Mouse (Mus musculus) E14TG2a.4 (cell line): Measurements from ENCODE around the gene Gm20696.

Experiments
- H3K27me3 ChIP-seq: 2 replicates; pipeline ENCODE4 v1.6.1; 2014; ENCODE audit warnings: low read length, control low read depth; ENCODE audit not compliant: insufficient read depth
- H3K36me3 ChIP-seq: 2 replicates; pipeline ENCODE4 v1.6.1; 2014; ENCODE audit warnings: low read length, control low read depth; ENCODE audit not compliant: insufficient read depth
- H3K4me1 ChIP-seq: replicated peaks from 2 replicates; pipeline ENCODE4 v1.6.1; 2014; ENCODE audit warnings: low read depth, low read length, control low read depth
- H3K4me3 ChIP-seq: replicated peaks from 2 replicates; pipeline ENCODE4 v1.5.1; 2014; ENCODE audit warnings: mild to moderate bottlenecking, low read length
- H3K9me3 ChIP-seq: 2 replicates; pipeline ENCODE4 v1.6.1; 2014; ENCODE audit warnings: low read length, control low read depth
- CTCF ChIP-seq: conservative IDR thresholded peaks from 2 replicates; pipeline ENCODE4 v1.5.1; 2014; ENCODE audit warnings: low read length
- NANOG ChIP-seq: IDR thresholded peaks from 2 replicates; pipeline ENCODE4 v1.6.1; 2014; ENCODE audit warnings: borderline replicate concordance, low read length, mixed read lengths
- POU5F1 ChIP-seq: IDR thresholded peaks from 2 replicates; pipeline ENCODE4 v1.6.1; 2014; ENCODE audit warnings: low read length, borderline replicate concordance

Gm20696 gene

GRCm38 (mm10) chr6:99481568-99481967, 185.0 kb downstream of the Gm20696 start:
- Histone ChIP-seq H3K4me3 (no peak overlapping the region), H3K36me3 (no peaks in the 10 kb centered on the region), H3K9me3 (no peaks in the 10 kb centered on the region)

GRCm38 (mm10) chr6:99478873-99479650, 187.5 kb downstream of the Gm20696 start:
- no peaks in the 10 kb centered on the region for H3K36me3 ChIP-seq
- peaks cover 6% of the 10 kb centered on the region for H3K27me3 ChIP-seq
- TF ChIP-seq NANOG (no peak), CTCF (no peak), POU5F1 (no peak)
- H3K4me1 ChIP-seq = peaks cover 9% of the 10 kb centered on the region
- no peak overlapping the region for H3K4me3 ChIP-seq
- H3K9me3 ChIP-seq = no peaks in the 10 kb centered on the region

More at GRCm38 (mm10) chr6:99481568-99481967, 185.0 kb downstream of the Gm20696 start:
- H3K27me3 ChIP-seq = peaks cover 21% of the 10 kb centered on the region
- TF ChIP-seq CTCF (no peak), POU5F1 (no peak), NANOG (no peak)
- H3K4me1 ChIP-seq = peaks cover 24% of the 10 kb centered on the region

DNA sequence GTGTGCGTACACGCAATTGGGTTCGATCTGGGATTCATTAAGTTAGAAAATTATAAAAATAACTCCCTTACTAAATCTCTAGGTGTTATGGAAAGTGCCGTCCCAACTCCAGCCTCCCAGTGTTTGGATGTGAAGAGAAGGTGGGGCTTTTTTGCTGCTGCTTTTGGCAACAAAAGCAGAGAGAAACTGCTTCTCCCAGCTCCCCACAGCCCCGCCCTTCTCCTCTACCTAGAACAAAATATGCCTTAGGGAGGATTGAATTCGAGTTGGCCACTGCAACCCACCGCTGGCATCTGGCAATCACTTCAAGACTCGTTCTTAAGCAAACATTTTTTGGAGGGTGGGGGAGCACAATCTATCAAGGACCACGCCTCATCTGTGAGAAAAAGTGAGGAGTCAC, 191.6 kb downstream of the Gm20696 start:
- Histone ChIP-seq H3K9me3 (no peaks in the 10 kb centered on the region), H3K4me3 (no peak overlapping the region), H3K27me3 (no peaks in the 10 kb centered on the region), H3K4me1 (no peaks in the 10 kb centered on the region), H3K36me3 (no peaks in the 10 kb centered on the region)
- TF ChIP-seq NANOG (no peak), CTCF (no peak), POU5F1 (no peak)

GRCm38 (mm10) chr6:99470906-99471305, 195.7 kb downstream of the Gm20696 start:
- H3K4me1 ChIP-seq = no peaks in the 10 kb centered on the region
- H3K27me3 ChIP-seq = no peaks in the 10 kb centered on the region
- H3K36me3 ChIP-seq = no peaks in the 10 kb centered on the region
- no peak for TF ChIP-seq CTCF
- TF ChIP-seq POU5F1 = no peak
- no peak for TF ChIP-seq NANOG
- H3K9me3 ChIP-seq = no peaks in the 10 kb centered on the region
- no peak overlapping the region for H3K4me3 ChIP-seq

DNA sequence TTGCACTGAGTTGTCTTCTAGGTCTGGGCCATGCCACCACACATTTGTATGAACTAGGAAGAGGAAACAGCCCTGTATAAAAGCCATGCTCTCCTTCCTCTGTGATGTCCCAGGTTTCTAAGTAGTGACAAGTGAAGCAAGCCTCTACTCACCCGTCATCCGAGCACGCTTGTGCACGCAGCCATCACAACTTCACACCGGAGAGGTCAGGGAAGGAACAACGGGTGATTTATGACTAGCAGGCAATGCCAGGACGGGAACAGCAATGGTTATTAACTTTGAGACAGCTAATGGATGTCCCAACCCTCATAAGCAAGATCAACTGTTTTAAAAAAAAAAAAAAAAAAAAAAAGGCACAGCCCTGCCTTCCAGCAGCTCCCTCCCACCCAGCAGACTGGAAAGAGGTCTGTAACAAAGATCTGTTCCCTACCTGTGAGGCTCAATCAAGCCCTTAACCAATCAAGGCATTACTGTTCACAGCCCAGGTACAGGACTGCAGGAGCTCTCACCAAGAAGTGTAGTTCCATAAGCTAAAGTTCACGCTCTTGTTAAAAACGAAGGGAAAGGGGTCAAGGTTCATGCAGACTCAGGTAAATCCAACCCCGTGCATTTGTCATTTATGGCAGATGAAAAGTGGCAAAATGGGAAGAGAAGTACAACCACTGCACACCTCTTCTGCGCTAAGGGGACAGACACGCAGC, 197.3 kb downstream of the Gm20696 start:
- H3K36me3 ChIP-seq = no peaks in the 10 kb centered on the region
- H3K9me3 ChIP-seq = no peaks in the 10 kb centered on the region
- H3K27me3 ChIP-seq = no peaks in the 10 kb centered on the region
- no peak overlapping the region for H3K4me3 ChIP-seq
- TF ChIP-seq POU5F1 (no peak), CTCF (no peak)
- H3K4me1 ChIP-seq = no peaks in the 10 kb centered on the region

GRCm38 (mm10) chr6:99467831-99468230, 198.8 kb downstream of the Gm20696 start:
- no peak for TF ChIP-seq CTCF
- TF ChIP-seq NANOG = no peak
- TF ChIP-seq POU5F1 = no peak
- Histone ChIP-seq H3K27me3 (no peaks in the 10 kb centered on the region), H3K4me3 (no peak overlapping the region), H3K4me1 (peaks cover 5% of the 10 kb centered on the region), H3K9me3 (no peaks in the 10 kb centered on the region), H3K36me3 (no peaks in the 10 kb centered on the region)

DNA sequence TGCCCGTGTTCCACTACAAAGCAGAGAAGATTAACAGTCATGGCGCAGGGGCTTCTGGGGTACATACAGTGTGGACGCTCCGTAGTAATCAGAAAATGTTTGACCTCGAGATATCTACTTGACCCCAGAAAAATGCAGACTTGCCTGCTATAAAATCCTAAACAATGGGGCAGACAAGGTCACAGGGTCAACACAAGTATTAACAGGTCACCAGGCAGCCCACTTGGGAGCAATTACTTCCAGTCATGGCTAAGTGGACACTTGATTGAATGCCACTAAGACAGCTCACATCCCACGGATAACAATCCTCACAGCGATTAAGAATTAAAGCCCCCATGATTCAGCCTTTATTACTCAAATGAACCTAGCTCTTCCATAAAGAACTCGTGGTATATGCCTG, 199.5 kb downstream of the Gm20696 start:
- no peak overlapping the region for H3K4me3 ChIP-seq
- peaks cover 10% of the 10 kb centered on the region for H3K4me1 ChIP-seq
- no peaks in the 10 kb centered on the region for H3K36me3 ChIP-seq
- H3K27me3 ChIP-seq = no peaks in the 10 kb centered on the region
- TF ChIP-seq CTCF = no peak
- no peak for TF ChIP-seq NANOG
- no peak for TF ChIP-seq POU5F1
- H3K9me3 ChIP-seq = no peaks in the 10 kb centered on the region

GRCm38 (mm10) chr6:99466354-99466753, 200.2 kb downstream of the Gm20696 start:
- H3K27me3 ChIP-seq = no peaks in the 10 kb centered on the region
- H3K4me1 ChIP-seq = peaks cover 10% of the 10 kb centered on the region
- no peak for TF ChIP-seq CTCF
- TF ChIP-seq POU5F1 = no peak
- TF ChIP-seq NANOG = no peak
- H3K4me3 ChIP-seq = no peak overlapping the region
- H3K9me3 ChIP-seq = no peaks in the 10 kb centered on the region
- H3K36me3 ChIP-seq = no peaks in the 10 kb centered on the region

GRCm38 (mm10) chr6:99464449-99464848, 202.1 kb downstream of the Gm20696 start:
- no peaks in the 10 kb centered on the region for H3K9me3 ChIP-seq
- no peaks in the 10 kb centered on the region for H3K27me3 ChIP-seq
- no peaks in the 10 kb centered on the region for H3K36me3 ChIP-seq
- H3K4me1 ChIP-seq = peaks cover 10% of the 10 kb centered on the region
- no peak for TF ChIP-seq NANOG
- no peak for TF ChIP-seq POU5F1
- no peak for TF ChIP-seq CTCF
- H3K4me3 ChIP-seq = no peak overlapping the region
